Mouse (Mus musculus) midbrain, embryonic 16.5 days (tissue): Measurements from ENCODE around the gene Ifna7. TPM values are rescaled to one million over a fixed set of nuclear protein-coding genes. Genes with fewer than 3 reads are reported as not detected.
A peak's percentile ranks its signal among the peaks of the same experiment; 100 is the strongest.
"Not testable (repeated sequence)": the region's sequence is repeated elsewhere in the genome, so short reads cannot be mapped to it uniquely, and the experiment has no call there.

Source experiments
- ATAC-seq: fragments of 200-750 bp; cut with Nextera tagmentation; 2 replicates; pipeline ENCODE4 v1.8.0; 2017; ENCODE audit warnings: moderate TSS enrichment
- H3K27ac ChIP-seq: fragments of 300-500 bp; sonication (generic); 2 replicates; pipeline ENCODE4 v1.5.1; 2014; ENCODE audit warnings: mild to moderate bottlenecking, low read length, mixed read lengths
- H3K27me3 ChIP-seq: fragments of 300-500 bp; sonication (generic); 2 replicates; pipeline ENCODE4 v1.6.1; 2014; ENCODE audit warnings: low read depth, low read length, mixed read lengths; ENCODE audit not compliant: control insufficient read depth, insufficient read depth
- H3K36me3 ChIP-seq: fragments of 300-500 bp; sonication (generic); 2 replicates; pipeline ENCODE4 v1.6.1; 2014; ENCODE audit warnings: mild to moderate bottlenecking, low read length, moderate library complexity, mixed read lengths; ENCODE audit not compliant: control insufficient read depth, insufficient read depth
- H3K4me1 ChIP-seq: fragments of 300-500 bp; sonication (generic); 2 replicates; pipeline ENCODE4 v1.6.1; 2014; ENCODE audit warnings: mild to moderate bottlenecking, low read length, mixed read lengths; ENCODE audit not compliant: control insufficient read depth, insufficient read depth
- H3K4me2 ChIP-seq: fragments of 300-500 bp; sonication (generic); 2 replicates; pipeline ENCODE4 v1.6.1; 2014; ENCODE audit warnings: mild to moderate bottlenecking, low read length, mixed read lengths
- H3K4me3 ChIP-seq: fragments of 300-500 bp; sonication (generic); 2 replicates; pipeline ENCODE4 v1.5.1; 2014; ENCODE audit warnings: low read depth, mild to moderate bottlenecking, low read length, moderate library complexity, mixed read lengths
- H3K9ac ChIP-seq: fragments of 300-500 bp; sonication (generic); 2 replicates; pipeline ENCODE4 v1.6.1; 2014; ENCODE audit warnings: low read depth, low read length, mixed read lengths
- H3K9me3 ChIP-seq: fragments of 300-500 bp; sonication (generic); replicated peaks from 2 replicates; pipeline ENCODE4 v1.6.1; 2014; ENCODE audit warnings: mild to moderate bottlenecking, low read length, mixed read lengths; ENCODE audit not compliant: control insufficient read depth, poor library complexity, severe bottlenecking
- WGBS: fragments of 180-500 bp; shearing (Covaris S2); extraction: QIAGEN DNeasy Blood & Tissue Kit; methylation state at CpG from one replicate; pipeline ENCODE4 v1.1.7; 2014; 5-methylcytosine and 5-hydroxymethylcytosine counted together
- polyA plus RNA-seq: library from polyadenylated mRNA; unstranded; fragments of >200 nt; fragmentation: Nextera tagmentation; extraction: Ambion mirVana; gene quantifications from 2 replicates; pipeline ENCODE4 v1.2.1, GENCODE M21; 2015

Gene Ifna7
- polyA plus RNA-seq, 1 experiment from 2014 or later, result not detected

DNA sequence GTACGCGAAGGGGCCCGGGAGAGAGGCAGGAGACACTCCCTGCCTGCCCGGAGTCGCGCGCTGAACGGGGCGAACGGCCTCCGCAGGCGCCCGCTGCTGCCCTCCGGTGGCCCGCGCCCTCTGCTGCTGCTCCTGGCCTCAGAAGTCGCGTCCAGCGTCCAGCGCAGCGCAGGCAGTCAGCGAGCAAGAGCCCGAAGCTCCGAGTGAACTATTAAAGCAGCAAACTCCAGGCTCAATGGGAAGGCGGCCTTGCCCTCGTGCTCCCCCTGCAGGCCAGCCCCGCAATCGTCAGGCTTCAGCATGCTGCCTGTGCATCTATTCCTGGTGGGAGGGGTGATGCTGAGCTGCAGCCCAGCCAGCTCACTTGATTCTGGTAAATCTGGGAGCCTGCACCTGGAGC, 24.8 kb upstream of the Ifna7 start, which contains the start of gene Gm13278:
Gm13278 (plus strand) TSS at position 301 of the 400 bp plus-strand sequence.
- not testable (repeated sequence) for H3K27me3 ChIP-seq, H3K36me3 ChIP-seq, H3K4me3 ChIP-seq, H3K9ac ChIP-seq, H3K9me3 ChIP-seq, ATAC-seq, H3K4me2 ChIP-seq, H3K4me1 ChIP-seq, H3K27ac ChIP-seq
- WGBS, result no CpG with 5 or more reads among the region's 28 CpGs

DNA sequence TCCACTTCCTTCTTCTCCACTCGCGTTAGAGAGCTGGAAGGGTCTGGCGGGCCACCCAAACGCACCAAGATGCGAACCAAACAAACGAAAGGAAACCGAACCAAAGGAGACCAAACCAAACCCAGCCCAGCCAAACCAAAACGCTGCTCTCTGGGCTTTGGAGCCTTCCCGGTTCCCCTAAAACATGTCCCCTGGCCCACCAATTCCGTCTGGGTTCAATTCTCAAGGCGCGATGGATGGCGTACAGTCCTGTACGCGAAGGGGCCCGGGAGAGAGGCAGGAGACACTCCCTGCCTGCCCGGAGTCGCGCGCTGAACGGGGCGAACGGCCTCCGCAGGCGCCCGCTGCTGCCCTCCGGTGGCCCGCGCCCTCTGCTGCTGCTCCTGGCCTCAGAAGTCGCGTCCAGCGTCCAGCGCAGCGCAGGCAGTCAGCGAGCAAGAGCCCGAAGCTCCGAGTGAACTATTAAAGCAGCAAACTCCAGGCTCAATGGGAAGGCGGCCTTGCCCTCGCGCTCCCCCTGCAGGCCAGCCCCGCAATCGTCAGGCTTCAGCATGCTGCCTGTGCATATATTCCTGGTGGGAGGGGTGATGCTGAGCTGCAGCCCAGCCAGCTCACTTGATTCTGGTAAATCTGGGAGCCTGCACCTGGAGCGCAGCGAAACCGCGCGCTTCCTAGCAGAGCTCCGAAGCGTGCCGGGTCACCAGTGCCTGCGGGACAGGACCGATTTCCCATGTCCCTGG, 21.9 kb upstream of the Ifna7 start, which contains the start of gene Gm13275:
Gm13275 (plus strand) TSS at position 552 of the 740 bp plus-strand sequence.
- ATAC-seq, H3K9me3 ChIP-seq, H3K4me3 ChIP-seq, H3K27me3 ChIP-seq, H3K4me1 ChIP-seq, H3K9ac ChIP-seq, H3K27ac ChIP-seq, H3K36me3 ChIP-seq, H3K4me2 ChIP-seq: not testable (repeated sequence)
- 0% methylated on average over 1 of the region's 52 CpGs for WGBS

DNA sequence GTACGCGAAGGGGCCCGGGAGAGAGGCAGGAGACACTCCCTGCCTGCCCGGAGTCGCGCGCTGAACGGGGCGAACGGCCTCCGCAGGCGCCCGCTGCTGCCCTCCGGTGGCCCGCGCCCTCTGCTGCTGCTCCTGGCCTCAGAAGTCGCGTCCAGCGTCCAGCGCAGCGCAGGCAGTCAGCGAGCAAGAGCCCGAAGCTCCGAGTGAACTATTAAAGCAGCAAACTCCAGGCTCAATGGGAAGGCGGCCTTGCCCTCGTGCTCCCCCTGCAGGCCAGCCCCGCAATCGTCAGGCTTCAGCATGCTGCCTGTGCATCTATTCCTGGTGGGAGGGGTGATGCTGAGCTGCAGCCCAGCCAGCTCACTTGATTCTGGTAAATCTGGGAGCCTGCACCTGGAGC, 18.9 kb upstream of the Ifna7 start, which contains the start of gene Gm13279:
Gm13279 (plus strand) TSS at position 301 of the 400 bp plus-strand sequence.
- H3K9ac ChIP-seq, H3K27me3 ChIP-seq, H3K4me3 ChIP-seq, H3K4me2 ChIP-seq, H3K9me3 ChIP-seq, ATAC-seq, H3K27ac ChIP-seq, H3K4me1 ChIP-seq, H3K36me3 ChIP-seq: not testable (repeated sequence)
- no CpG with 5 or more reads among the region's 28 CpGs for whole genome bisulfite sequencing

DNA sequence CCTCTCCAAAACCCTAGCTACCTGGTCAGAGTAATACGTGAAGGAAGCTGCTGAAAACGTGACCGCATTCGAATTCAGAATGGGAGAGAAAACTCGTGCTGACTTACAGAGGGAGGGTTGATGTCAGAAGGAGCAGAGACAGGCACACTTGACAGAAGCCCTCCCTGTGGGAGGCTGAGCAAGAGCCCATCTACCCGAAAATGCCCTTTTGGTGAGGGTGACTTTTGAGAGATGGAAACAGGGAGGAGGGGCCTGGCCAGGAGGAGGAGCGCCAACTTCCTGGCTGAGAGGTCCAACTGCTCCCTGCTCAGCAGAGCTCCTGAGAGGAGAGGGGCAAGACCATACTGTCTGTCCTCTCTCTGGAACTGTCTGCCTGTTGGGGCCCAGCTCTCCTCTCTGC, 16.7 kb upstream of the Ifna7 start, which contains the start of gene Gm13285:
Gm13285 (plus strand) TSS at position 301 of the 400 bp plus-strand sequence.
- H3K27me3 ChIP-seq, H3K27ac ChIP-seq, H3K4me1 ChIP-seq, H3K9ac ChIP-seq, H3K36me3 ChIP-seq, H3K4me2 ChIP-seq, H3K9me3 ChIP-seq, ATAC-seq, H3K4me3 ChIP-seq: not testable (repeated sequence)
- WGBS, result 9% methylated on average over 4 of the region's 7 CpGs

DNA sequence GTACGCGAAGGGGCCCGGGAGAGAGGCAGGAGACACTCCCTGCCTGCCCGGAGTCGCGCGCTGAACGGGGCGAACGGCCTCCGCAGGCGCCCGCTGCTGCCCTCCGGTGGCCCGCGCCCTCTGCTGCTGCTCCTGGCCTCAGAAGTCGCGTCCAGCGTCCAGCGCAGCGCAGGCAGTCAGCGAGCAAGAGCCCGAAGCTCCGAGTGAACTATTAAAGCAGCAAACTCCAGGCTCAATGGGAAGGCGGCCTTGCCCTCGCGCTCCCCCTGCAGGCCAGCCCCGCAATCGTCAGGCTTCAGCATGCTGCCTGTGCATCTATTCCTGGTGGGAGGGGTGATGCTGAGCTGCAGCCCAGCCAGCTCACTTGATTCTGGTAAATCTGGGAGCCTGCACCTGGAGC, 13.1 kb upstream of the Ifna7 start, which contains the start of gene Gm13287:
Gm13287 (plus strand) TSS at position 301 of the 400 bp plus-strand sequence.
- H3K27me3 ChIP-seq, H3K4me2 ChIP-seq, H3K4me3 ChIP-seq, H3K27ac ChIP-seq, ATAC-seq, H3K36me3 ChIP-seq, H3K9me3 ChIP-seq, H3K9ac ChIP-seq, H3K4me1 ChIP-seq: not testable (repeated sequence)
- WGBS, result no CpG with 5 or more reads among the region's 29 CpGs

DNA sequence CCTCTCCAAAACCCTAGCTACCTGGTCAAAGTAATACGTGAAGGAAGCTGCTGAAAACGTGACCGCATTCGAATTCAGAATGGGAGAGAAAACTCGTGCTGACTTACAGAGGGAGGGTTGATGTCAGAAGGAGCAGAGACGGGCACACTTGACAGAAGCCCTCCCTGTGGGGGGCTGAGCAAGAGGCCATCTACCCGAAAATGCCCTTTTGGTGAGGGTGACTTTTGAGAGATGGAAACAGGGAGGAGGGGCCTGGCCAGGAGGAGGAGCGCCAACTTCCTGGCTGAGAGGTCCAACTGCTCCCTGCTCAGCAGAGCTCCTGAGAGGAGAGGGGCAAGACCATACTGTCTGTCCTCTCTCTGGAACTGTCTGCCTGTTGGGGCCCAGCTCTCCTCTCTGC, 10.8 kb upstream of the Ifna7 start, which contains the start of gene Gm13288:
Gm13288 (plus strand) TSS at position 301 of the 400 bp plus-strand sequence.
- H3K27me3 ChIP-seq, H3K9ac ChIP-seq, H3K27ac ChIP-seq, H3K9me3 ChIP-seq, H3K4me1 ChIP-seq, H3K36me3 ChIP-seq, ATAC-seq: not testable (repeated sequence)
- H3K4me3 ChIP-seq, result peak within 1 kb of the TSS; percentile 24; the same call in 1 of the 2 replicates
- peak within 1 kb of the TSS; percentile 45 for H3K4me2 ChIP-seq
- WGBS, result no CpG with 5 or more reads among the region's 8 CpGs

DNA sequence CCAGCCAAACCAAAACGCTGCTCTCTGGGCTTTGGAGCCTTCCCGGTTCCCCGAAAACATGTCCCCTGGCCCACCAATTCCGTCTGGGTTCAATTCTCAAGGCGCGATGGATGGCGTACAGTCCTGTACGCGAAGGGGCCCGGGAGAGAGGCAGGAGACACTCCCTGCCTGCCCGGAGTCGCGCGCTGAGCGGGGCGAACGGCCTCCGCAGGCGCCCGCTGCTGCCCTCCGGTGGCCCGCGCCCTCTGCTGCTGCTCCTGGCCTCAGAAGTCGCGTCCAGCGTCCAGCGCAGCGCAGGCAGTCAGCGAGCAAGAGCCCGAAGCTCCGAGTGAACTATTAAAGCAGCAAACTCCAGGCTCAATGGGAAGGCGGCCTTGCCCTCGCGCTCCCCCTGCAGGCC, 10.3 kb upstream of the Ifna7 start:
- H3K9ac ChIP-seq, H3K9me3 ChIP-seq, H3K27ac ChIP-seq, H3K27me3 ChIP-seq, H3K4me1 ChIP-seq, H3K36me3 ChIP-seq, ATAC-seq: not testable (repeated sequence)
- H3K4me2 ChIP-seq, result peak overlapping the region; percentile 45
- peak overlapping the region; percentile 24; the same call in 1 of the 2 replicates for H3K4me3 ChIP-seq
- WGBS, result no CpG with 5 or more reads among the region's 34 CpGs

DNA sequence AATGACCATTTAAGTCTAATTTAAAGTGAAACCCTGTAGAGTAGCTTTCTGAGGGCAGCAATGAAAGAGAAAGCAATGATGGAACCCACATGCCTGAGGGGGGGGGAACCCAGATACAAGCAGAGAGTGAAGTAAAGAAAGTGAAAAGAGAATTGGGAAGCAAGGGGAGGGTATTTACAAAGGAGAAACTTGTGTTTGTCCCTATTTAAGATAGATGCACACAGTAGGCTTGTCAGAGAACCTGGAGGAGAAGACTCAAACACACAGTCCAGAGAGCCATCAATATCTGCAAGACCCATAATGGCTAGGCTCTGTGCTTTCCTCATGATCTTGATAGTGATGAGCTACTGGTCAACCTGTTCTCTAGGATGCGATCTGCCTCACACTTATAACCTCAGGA, 3.6 kb downstream of the Ifna7 start, which contains the start of gene Ifna11:
Ifna11 (plus strand) TSS at position 301 of the 400 bp plus-strand sequence.
- H3K4me1 ChIP-seq, result no peaks in the 10 kb centered on the region
- H3K4me3 ChIP-seq, result no peak within 1 kb of the TSS
- no peaks in the 10 kb centered on the region for H3K36me3 ChIP-seq
- no peak within 1 kb of the TSS for H3K9ac ChIP-seq
- WGBS, result 100% methylated on average over 1 of the region's 1 CpGs
- no peaks in the 10 kb centered on the region for H3K9me3 ChIP-seq
- no peak for ATAC-seq
- H3K27ac ChIP-seq, result no peak within 1 kb of the TSS
- H3K4me2 ChIP-seq, result no peak within 1 kb of the TSS
- H3K27me3 ChIP-seq, result no peaks in the 10 kb centered on the region

DNA sequence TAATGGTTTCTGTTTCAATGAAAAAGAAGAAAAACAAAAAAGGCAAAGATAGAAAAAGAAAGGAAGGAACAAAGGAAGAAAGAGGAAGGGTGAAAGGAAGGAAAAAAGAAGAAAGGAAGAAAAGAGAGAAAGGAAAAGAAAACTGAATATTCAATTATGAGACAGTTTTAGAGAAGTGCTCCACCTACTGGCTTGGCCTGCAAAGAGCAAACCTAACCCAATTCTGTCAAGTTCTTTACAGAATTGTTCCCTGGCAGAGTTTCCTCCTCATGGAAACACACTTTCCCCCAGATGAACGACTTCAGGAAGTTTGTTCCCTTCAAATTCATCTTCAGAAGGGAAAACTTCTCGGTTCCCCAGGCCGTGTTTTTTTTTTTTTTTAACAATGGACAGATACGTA, 7.0 kb downstream of the Ifna7 start:
- no peaks in the 10 kb centered on the region for H3K9me3 ChIP-seq
- no peak overlapping the region for H3K9ac ChIP-seq
- 25% methylated on average over 4 of the region's 4 CpGs for WGBS
- H3K36me3 ChIP-seq, result no peaks in the 10 kb centered on the region
- ATAC-seq, result no peak
- no peak overlapping the region for H3K4me3 ChIP-seq
- no peaks in the 10 kb centered on the region for H3K4me1 ChIP-seq
- no peak overlapping the region for H3K4me2 ChIP-seq
- H3K27ac ChIP-seq, result no peak overlapping the region
- H3K27me3 ChIP-seq, result no peaks in the 10 kb centered on the region
